Mouse (Mus musculus) embryonic facial prominence, embryonic 10.5 days (tissue): ENCODE data around the gene Psmd7. TPM values are rescaled to one million over a fixed set of nuclear protein-coding genes. Genes with fewer than 3 reads are reported as not detected.

Experiments used
- DNase-seq: peaks from one replicate; pipeline ENCODE4 v3.0.0-alpha.2; 2017; ENCODE audit warnings: low spot score
- H3K27ac ChIP-seq: fragments of 300-500 bp; sonication (generic); replicated peaks from 2 replicates; pipeline ENCODE4 v1.5.1; 2016; ENCODE audit warnings: mild to moderate bottlenecking
- H3K27me3 ChIP-seq: fragments of 300-500 bp; sonication (generic); replicated peaks from 2 replicates; pipeline ENCODE4 v1.6.1; 2016; ENCODE audit warnings: low read depth, mild to moderate bottlenecking; ENCODE audit not compliant: poor library complexity, severe bottlenecking
- H3K36me3 ChIP-seq: fragments of 300-500 bp; sonication (generic); replicated peaks from 2 replicates; pipeline ENCODE4 v1.6.1; 2016; ENCODE audit warnings: mild to moderate bottlenecking, moderate library complexity
- H3K4me1 ChIP-seq: fragments of 300-500 bp; sonication (generic); 2 replicates; pipeline ENCODE4 v1.6.1; 2016
- H3K4me3 ChIP-seq: fragments of 300-500 bp; sonication (generic); 2 replicates; pipeline ENCODE4 v1.5.1; 2016; ENCODE audit warnings: mild to moderate bottlenecking, moderate library complexity
- H3K9me3 ChIP-seq: fragments of 300-500 bp; sonication (generic); 2 replicates; pipeline ENCODE4 v1.6.1; 2016; ENCODE audit warnings: mild to moderate bottlenecking
- WGBS: fragments of 180-500 bp; shearing (Covaris S2); methylation state at CpG from one replicate; pipeline ENCODE4 v1.1.7; 2016; 5-methylcytosine and 5-hydroxymethylcytosine counted together
- microRNA counts: library from miRNA; unstranded; fragments of <30 nt; microRNA quantifications from one replicate; lab custom pipeline; 2017
- microRNA-seq: library from miRNA; unstranded; fragments of <30 nt; microRNA quantifications from one replicate; pipeline ENCODE4, GENCODE M21; 2017
- polyA plus RNA-seq: library from polyadenylated mRNA; unstranded; fragments of >200 nt; fragmentation: Nextera tagmentation; extraction: Ambion mirVana; gene quantifications from 2 replicates; pipeline ENCODE4 v1.2.1, GENCODE M21; 2016

The Psmd7 gene
- polyA plus RNA-seq, 1 experiment from 2014 or later, result 372 TPM

- Histone ChIP-seq H3K9me3 (no peaks in the 10 kb centered on the region), H3K36me3 (peaks cover 68% of the 10 kb centered on the region), H3K4me1 (peaks cover 46% of the 10 kb centered on the region), H3K4me3 (peak overlapping the region; percentile 35), H3K27me3 (no peaks in the 10 kb centered on the region), H3K27ac (peak overlapping the region; percentile 85)
- peak; percentile 84 for DNase-seq
- 34% methylated on average over 10 of the region's 10 CpGs for WGBS
Observed at GRCm38 (mm10) chr8:107544651-107545174, 43.6 kb downstream of the Psmd7 start.

GRCm38 (mm10) chr8:107544211-107544610 is 44.1 kb downstream of the Psmd7 start:
- peaks cover 46% of the 10 kb centered on the region for H3K4me1 ChIP-seq
- 46% methylated on average over 8 of the region's 8 CpGs for WGBS
- no peaks in the 10 kb centered on the region for H3K27me3 ChIP-seq
- no peaks in the 10 kb centered on the region for H3K9me3 ChIP-seq
- H3K4me3 ChIP-seq, result peak overlapping the region; percentile 35; the same call in 1 of the 2 replicates
- peaks cover 63% of the 10 kb centered on the region for H3K36me3 ChIP-seq
- DNase-seq, result peak; percentile 44
- H3K27ac ChIP-seq, result peak overlapping the region; percentile 85

- H3K4me1 ChIP-seq, result peaks cover 46% of the 10 kb centered on the region
- WGBS, result 86% methylated on average over 11 of the region's 11 CpGs
- no peaks in the 10 kb centered on the region for H3K9me3 ChIP-seq
- no peak for DNase-seq
- no peak overlapping the region for H3K4me3 ChIP-seq
- H3K36me3 ChIP-seq, result peaks cover 63% of the 10 kb centered on the region
- peak overlapping the region; percentile 85 for H3K27ac ChIP-seq
- H3K27me3 ChIP-seq, result no peaks in the 10 kb centered on the region
Observed at GRCm38 (mm10) chr8:107543714-107544113, 44.5 kb downstream of the Psmd7 start.

GRCm38 (mm10) chr8:107542151-107542550 is 46.1 kb downstream of the Psmd7 start:
- H3K36me3 ChIP-seq, result peaks cover 51% of the 10 kb centered on the region
- no peak overlapping the region for H3K27ac ChIP-seq
- H3K27me3 ChIP-seq, result no peaks in the 10 kb centered on the region
- no peaks in the 10 kb centered on the region for H3K9me3 ChIP-seq
- DNase-seq, result no peak
- peaks cover 42% of the 10 kb centered on the region for H3K4me1 ChIP-seq
- WGBS, result 86% methylated on average over 3 of the region's 3 CpGs
- no peak overlapping the region for H3K4me3 ChIP-seq

- Histone ChIP-seq H3K4me3 (no peak overlapping the region), H3K27ac (no peak overlapping the region), H3K9me3 (no peaks in the 10 kb centered on the region), H3K27me3 (no peaks in the 10 kb centered on the region), H3K4me1 (peaks cover 35% of the 10 kb centered on the region), H3K36me3 (peaks cover 44% of the 10 kb centered on the region)
- DNase-seq, result no peak
- 86% methylated on average over 4 of the region's 4 CpGs for WGBS
Observed at GRCm38 (mm10) chr8:107541369-107541768, 46.9 kb downstream of the Psmd7 start.

- Histone ChIP-seq H3K4me1 (peaks cover 27% of the 10 kb centered on the region), H3K9me3 (no peaks in the 10 kb centered on the region), H3K27me3 (no peaks in the 10 kb centered on the region), H3K4me3 (no peak overlapping the region), H3K36me3 (peaks cover 44% of the 10 kb centered on the region), H3K27ac (no peak overlapping the region)
- no peak for DNase-seq
- 93% methylated on average over 12 of the region's 12 CpGs for WGBS
Observed at GRCm38 (mm10) chr8:107540623-107541022, 47.6 kb downstream of the Psmd7 start.

GRCm38 (mm10) chr8:107537472-107537871 is 50.8 kb downstream of the Psmd7 start:
- H3K4me1 ChIP-seq, result peaks cover 8% of the 10 kb centered on the region
- DNase-seq, result no peak
- H3K9me3 ChIP-seq, result no peaks in the 10 kb centered on the region
- no peak overlapping the region for H3K27ac ChIP-seq
- H3K36me3 ChIP-seq, result peaks cover 66% of the 10 kb centered on the region
- 85% methylated on average over 4 of the region's 4 CpGs for WGBS
- no peak overlapping the region for H3K4me3 ChIP-seq
- H3K27me3 ChIP-seq, result no peaks in the 10 kb centered on the region

MicroRNAs encoded within 50 kb of the gene (microRNA counts, 519-probe panel; counts per million panel counts)
- 4,627 counts per million, percentile 83 among the panel's probes with 10 or more counts for microRNA mmu-miR-140 (lab: Ali Mortazavi, UCI)

Small RNA genes lying within 50 kb of the gene (microRNA-seq; reads per million reads assigned to microRNA genes)
- 4,229 reads per million, percentile 87 among the genes with 10 or more reads in this experiment for gene Mir140

Other genes with a start within 250 kb of the Psmd7 start
- 6.7 and 7.8 TPM in 2 replicates for gene Nqo1, start 185.3 kb downstream of the Psmd7 start, polyA plus RNA-seq
- gene Nob1, start 163.4 kb downstream of the Psmd7 start, polyA plus RNA-seq, result 104 and 106 TPM in 2 replicates
- 62.2 and 67.5 TPM in 2 replicates for gene Wwp2, start 152.1 kb downstream of the Psmd7 start, polyA plus RNA-seq